Mouse (Mus musculus) liver, postnatal 0 days (tissue): ENCODE data around the gene Nbdy. TPM values are rescaled to one million over a fixed set of nuclear protein-coding genes. Genes with fewer than 3 reads are reported as not detected.

Source experiments
- ATAC-seq: fragments of 200-750 bp; cut with Nextera tagmentation; 2 replicates; pipeline ENCODE4 v1.8.0; 2017; ENCODE audit warnings: mild to moderate bottlenecking, moderate library complexity
- DNase-seq: peaks from one replicate; pipeline ENCODE4 v3.0.0-alpha.2; 2016
- H3K27ac ChIP-seq: fragments of 300-500 bp; sonication (generic); 2 replicates; pipeline ENCODE4 v1.5.1; 2014; ENCODE audit warnings: antibody characterized with exemption, moderate library complexity, mild to moderate bottlenecking, low read depth
- H3K27me3 ChIP-seq: fragments of 300-500 bp; sonication (generic); 2 replicates; pipeline ENCODE4 v1.6.1; 2014; ENCODE audit warnings: low read length, control low read depth, mixed read lengths; ENCODE audit not compliant: insufficient read depth
- H3K36me3 ChIP-seq: fragments of 300-500 bp; sonication (generic); replicated peaks from 2 replicates; pipeline ENCODE4 v1.6.1; 2014; ENCODE audit warnings: mild to moderate bottlenecking, control low read depth, low read length, moderate library complexity, mixed read lengths; ENCODE audit not compliant: insufficient read depth
- H3K4me1 ChIP-seq: fragments of 300-500 bp; sonication (generic); 2 replicates; pipeline ENCODE4 v1.6.1; 2014; ENCODE audit warnings: antibody characterized with exemption, mild to moderate bottlenecking, control low read depth; ENCODE audit not compliant: insufficient read depth
- H3K4me2 ChIP-seq: fragments of 300-500 bp; sonication (generic); 2 replicates; pipeline ENCODE4 v1.6.1; 2014; ENCODE audit warnings: low read depth, mild to moderate bottlenecking, low read length, moderate library complexity, mixed read lengths
- H3K4me3 ChIP-seq: fragments of 300-500 bp; sonication (generic); 2 replicates; pipeline ENCODE4 v1.5.1; 2014; ENCODE audit warnings: low read depth, low read length
- H3K9ac ChIP-seq: fragments of 300-500 bp; sonication (generic); replicated peaks from 2 replicates; pipeline ENCODE4 v1.6.1; 2014; ENCODE audit warnings: mild to moderate bottlenecking, moderate library complexity
- H3K9me3 ChIP-seq: fragments of 300-500 bp; sonication (generic); 2 replicates; pipeline ENCODE4 v1.6.1; 2016; ENCODE audit warnings: mild to moderate bottlenecking, control low read depth, low read length, mixed read lengths
- CTCF ChIP-seq: sonication (generic); IDR thresholded peaks from 2 replicates; pipeline ENCODE4 v1.5.1; 2016; ENCODE audit warnings: antibody characterized with exemption, low read depth
- EP300 ChIP-seq: IDR thresholded peaks from 2 replicates; pipeline ENCODE4 v1.6.1; 2016; ENCODE audit warnings: antibody characterized with exemption, low read depth, mild to moderate bottlenecking
- WGBS: fragments of 180-500 bp; shearing (Covaris S2); extraction: QIAGEN DNeasy Blood & Tissue Kit; methylation state at CpG from one replicate; pipeline ENCODE4 v1.1.7; 2014; ENCODE audit not compliant: insufficient replicate concordance; 5-methylcytosine and 5-hydroxymethylcytosine counted together
- polyA plus RNA-seq: library from polyadenylated mRNA; unstranded; fragments of >200 nt; fragmentation: Nextera tagmentation; extraction: Ambion mirVana; gene quantifications from 2 replicates; pipeline ENCODE4 v1.2.1, GENCODE M21; 2015

The Nbdy gene
- 25.2 and 27.0 TPM in 2 replicates for polyA plus RNA-seq

DNA sequence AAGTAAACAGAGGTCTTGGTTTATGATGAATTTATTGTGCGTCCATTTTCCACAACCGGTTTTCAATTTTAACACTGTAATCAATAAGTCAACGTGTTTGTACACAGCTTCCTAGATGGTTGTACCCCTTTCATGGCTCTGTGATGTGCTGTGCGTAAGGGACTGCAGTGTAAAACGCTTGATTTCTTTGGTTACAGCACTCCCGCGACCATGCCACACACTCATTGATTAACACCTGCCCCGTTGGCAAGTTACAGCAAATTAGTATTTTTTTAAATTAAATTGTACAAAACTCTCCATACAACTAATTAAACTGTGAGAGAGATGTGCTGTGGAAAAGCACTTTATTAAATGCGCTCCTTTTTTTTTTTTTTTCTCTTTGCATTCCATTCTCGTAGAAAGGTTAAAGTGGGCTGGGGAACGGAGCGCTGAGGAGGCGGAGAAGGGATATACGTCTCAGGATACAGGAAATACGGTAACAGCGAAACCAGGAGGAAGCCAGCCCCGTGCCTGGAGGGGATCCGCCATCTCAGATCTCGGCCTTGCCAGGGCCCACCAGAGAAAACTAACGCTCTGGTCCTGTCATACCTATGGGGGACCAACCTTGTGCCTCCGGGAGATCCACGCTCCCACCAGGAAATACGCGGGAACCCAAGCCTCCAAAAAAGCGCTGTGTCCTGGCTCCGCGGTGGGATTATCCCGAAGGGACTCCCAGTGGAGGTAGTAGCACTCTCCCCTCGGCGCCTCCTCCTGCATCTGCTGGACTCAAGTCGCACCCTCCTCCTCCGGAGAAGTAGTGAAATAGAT is at the start of gene Nbdy:
Nbdy (plus strand) TSS at position 481 of the 807 bp plus-strand sequence.
- H3K9ac ChIP-seq: peak within 1 kb of the TSS; percentile 41
- peak within 1 kb of the TSS; percentile 51 for H3K4me3 ChIP-seq
- ATAC-seq (peak; percentile 77), DNase-seq (peak; percentile 43)
- no peak within 1 kb of the TSS for H3K27ac ChIP-seq
- TF ChIP-seq CTCF (no peak), EP300 (no peak)
- no peaks in the 10 kb centered on the region for H3K9me3 ChIP-seq
- H3K4me2 ChIP-seq: peak within 1 kb of the TSS; percentile 68
- WGBS: 16% methylated on average over 32 of the region's 32 CpGs
- no peaks in the 10 kb centered on the region for H3K4me1 ChIP-seq
- H3K36me3 ChIP-seq: no peaks in the 10 kb centered on the region
- no peaks in the 10 kb centered on the region for H3K27me3 ChIP-seq

DNA sequence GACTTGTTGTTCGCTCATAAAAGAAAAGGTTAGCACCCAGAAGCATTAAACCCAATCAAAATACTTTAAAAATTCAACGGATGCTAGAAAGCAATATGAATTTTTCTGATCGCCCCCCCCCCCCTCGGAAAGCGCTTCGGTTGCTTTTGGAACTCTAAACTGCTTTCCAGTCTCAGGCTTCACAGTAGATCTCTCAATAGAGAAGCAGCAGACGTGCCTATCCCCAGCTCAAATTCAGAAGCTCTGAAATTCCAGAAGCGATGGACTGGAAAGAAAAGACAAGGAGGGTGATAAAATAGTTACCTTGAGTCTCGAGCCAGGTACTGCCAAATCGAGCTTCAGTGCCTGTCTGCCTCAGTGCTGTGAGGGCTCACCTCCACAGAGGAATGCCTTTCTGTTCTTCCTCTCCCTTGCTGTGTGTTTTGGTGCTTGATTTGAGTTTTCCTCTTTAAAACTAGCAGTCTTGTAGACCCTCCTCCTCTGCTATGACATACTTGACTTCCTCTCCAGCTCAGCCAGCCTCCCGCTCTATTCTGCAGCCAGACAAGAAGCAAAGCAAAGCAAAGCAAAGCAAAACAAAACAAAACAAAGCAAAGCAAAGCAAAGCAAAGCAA is 27.5 kb upstream of the Nbdy start, which contains the start of gene Kctd12b:
Kctd12b (minus strand) TSS at position 610 of the 614 bp plus-strand sequence.
- H3K27ac ChIP-seq: peak within 1 kb of the TSS; percentile 40
- ATAC-seq (no peak), DNase-seq (no peak)
- H3K9me3 ChIP-seq: no peaks in the 10 kb centered on the region
- no peaks in the 10 kb centered on the region for H3K36me3 ChIP-seq
- H3K4me1 ChIP-seq: no peaks in the 10 kb centered on the region
- WGBS: 26% methylated on average over 11 of the region's 11 CpGs
- H3K4me2 ChIP-seq: peak within 1 kb of the TSS; percentile 62
- H3K27me3 ChIP-seq: no peaks in the 10 kb centered on the region
- H3K4me3 ChIP-seq: peak within 1 kb of the TSS; percentile 41
- no peak within 1 kb of the TSS for H3K9ac ChIP-seq
- no peak for TF ChIP-seq CTCF
- TF ChIP-seq EP300: no peak

DNA sequence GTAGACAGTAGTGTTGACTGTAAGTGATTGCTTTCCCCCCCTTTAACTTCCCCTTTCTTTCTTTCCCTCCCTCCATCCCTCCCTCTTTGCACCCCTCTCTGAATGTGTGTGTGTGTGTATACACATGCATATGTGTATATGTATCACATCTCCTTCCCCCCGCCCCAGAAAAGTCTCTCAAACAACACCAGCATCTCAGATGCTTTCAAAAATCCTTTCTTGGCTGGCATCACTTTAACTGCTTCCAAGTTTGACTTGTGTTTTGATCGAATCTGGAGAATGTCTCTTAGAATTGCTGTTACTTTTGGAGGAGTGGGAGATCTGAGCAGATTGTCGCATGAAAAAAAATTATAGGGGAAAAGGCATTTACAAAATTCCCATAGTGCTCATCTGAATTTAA is 22.9 kb upstream of the Nbdy start:
- no peak overlapping the region for H3K4me3 ChIP-seq

DNA sequence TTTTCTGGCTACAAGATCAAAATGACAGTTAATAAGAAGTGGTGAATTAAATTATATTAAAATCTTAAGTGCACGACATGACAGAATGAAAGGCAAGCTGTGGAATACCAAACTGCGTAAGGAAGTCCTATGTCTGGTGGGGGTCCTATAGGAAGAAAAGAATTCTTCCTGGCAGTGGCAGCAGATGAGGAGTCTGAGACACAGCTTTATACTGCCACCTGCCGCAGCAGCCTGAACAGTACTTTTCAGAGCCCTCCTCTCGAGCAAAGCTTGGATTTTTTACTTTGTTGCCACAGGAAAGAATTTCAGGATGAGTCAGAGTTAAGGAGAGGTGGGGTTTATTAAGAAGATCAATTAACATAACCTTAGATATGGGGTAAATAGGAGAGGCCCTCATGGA is 15.7 kb upstream of the Nbdy start:
- no peak for DNase-seq
- no peak overlapping the region for H3K4me2 ChIP-seq
- 33% methylated on average over 4 of the region's 4 CpGs for WGBS
- H3K27me3 ChIP-seq: no peaks in the 10 kb centered on the region
- ATAC-seq: no peak
- no peak overlapping the region for H3K4me3 ChIP-seq
- no peaks in the 10 kb centered on the region for H3K9me3 ChIP-seq
- TF ChIP-seq CTCF: peak; percentile 45
- no peak for TF ChIP-seq EP300
- H3K9ac ChIP-seq: no peak overlapping the region
- no peaks in the 10 kb centered on the region for H3K36me3 ChIP-seq
- H3K4me1 ChIP-seq: no peaks in the 10 kb centered on the region
- no peak overlapping the region for H3K27ac ChIP-seq

More for the DNA sequence above, 22.9 kb upstream of the Nbdy start:
- H3K9ac ChIP-seq: no peak overlapping the region
- no peaks in the 10 kb centered on the region for H3K4me1 ChIP-seq
- TF ChIP-seq EP300 (no peak), CTCF (no peak)
- ATAC-seq: no peak
- DNase-seq: no peak
- H3K4me2 ChIP-seq: no peak overlapping the region
- H3K27ac ChIP-seq: no peak overlapping the region
- no peaks in the 10 kb centered on the region for H3K27me3 ChIP-seq
- H3K9me3 ChIP-seq: no peaks in the 10 kb centered on the region
- WGBS: 77% methylated on average over 3 of the region's 3 CpGs
- H3K36me3 ChIP-seq: no peaks in the 10 kb centered on the region

DNA sequence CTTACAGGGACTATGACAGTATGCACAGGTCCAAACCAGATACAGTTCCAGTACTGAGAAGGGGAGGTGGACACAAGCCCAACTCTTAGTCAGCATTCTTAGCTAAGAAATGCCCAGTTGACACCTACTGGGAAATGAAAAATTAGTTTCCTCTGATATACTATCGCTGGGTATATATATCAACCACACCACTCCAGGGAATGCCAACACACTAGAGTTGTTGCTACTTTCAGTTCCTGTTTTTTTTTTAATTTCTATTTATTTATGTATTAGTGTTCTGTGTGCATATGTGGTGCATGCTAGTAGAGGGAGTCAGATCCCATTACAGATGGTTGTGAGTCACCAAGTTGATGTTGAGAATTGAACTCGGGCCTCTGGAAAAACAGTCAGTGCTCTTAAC is 6.7 kb upstream of the Nbdy start:
- ATAC-seq (no peak), DNase-seq (no peak)
- TF ChIP-seq CTCF (no peak), EP300 (no peak)
- no peaks in the 10 kb centered on the region for H3K27me3 ChIP-seq
- no peaks in the 10 kb centered on the region for H3K36me3 ChIP-seq
- H3K9ac ChIP-seq: no peak overlapping the region
- H3K9me3 ChIP-seq: no peaks in the 10 kb centered on the region
- no peak overlapping the region for H3K27ac ChIP-seq
- no peaks in the 10 kb centered on the region for H3K4me1 ChIP-seq
- H3K4me3 ChIP-seq: no peak overlapping the region
- no peak overlapping the region for H3K4me2 ChIP-seq
- 74% methylated on average over 2 of the region's 2 CpGs for WGBS

DNA sequence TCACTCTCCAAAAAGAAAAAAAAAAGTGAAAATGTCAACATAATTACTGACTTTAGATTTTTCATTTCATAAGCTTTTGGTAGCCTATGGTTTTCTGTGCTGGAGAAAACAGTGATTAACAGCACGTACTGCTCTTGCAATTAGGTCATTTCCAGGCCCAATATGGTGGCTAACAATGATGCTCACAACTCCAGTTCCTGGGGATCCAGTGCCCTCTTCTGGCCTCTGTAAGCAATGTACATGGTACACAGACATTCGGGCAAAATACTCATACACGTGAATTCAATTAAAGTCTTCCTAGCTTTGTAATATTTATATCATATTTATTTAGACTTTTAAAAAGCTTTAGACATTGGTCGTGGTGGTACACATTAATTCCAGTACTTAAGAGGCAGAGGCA is 3.8 kb upstream of the Nbdy start:
- Histone ChIP-seq H3K4me2 (no peak overlapping the region), H3K27ac (no peak overlapping the region), H3K9me3 (no peaks in the 10 kb centered on the region), H3K4me1 (no peaks in the 10 kb centered on the region), H3K36me3 (no peaks in the 10 kb centered on the region), H3K4me3 (no peak overlapping the region), H3K27me3 (no peaks in the 10 kb centered on the region), H3K9ac (no peak overlapping the region)
- DNase-seq (peak; percentile 14), ATAC-seq (no peak)
- no peak for TF ChIP-seq EP300
- TF ChIP-seq CTCF: peak; percentile 62
- 27% methylated on average over 4 of the region's 4 CpGs for WGBS
